Mouse (Mus musculus) brain, embryonic 14.5 days (tissue): Measurements from ENCODE around the gene Cdnf.

Source experiments
- CTCF ChIP-seq: fragments of 200-500 bp; IDR thresholded peaks from 2 replicates; pipeline ENCODE4 v1.5.1; 2012; ENCODE audit warnings: inconsistent platforms, mild to moderate bottlenecking, moderate library complexity, borderline replicate concordance; ENCODE audit not compliant: insufficient read depth, insufficient read length; ENCODE audit errors: extremely low read depth
- POLR2A ChIP-seq: fragments of 200-500 bp; IDR thresholded peaks from 2 replicates; pipeline ENCODE4 v1.6.1; 2012; ENCODE audit warnings: mild to moderate bottlenecking, inconsistent platforms, borderline replicate concordance; ENCODE audit not compliant: poor library complexity, insufficient read depth, insufficient read length, severe bottlenecking; ENCODE audit errors: extremely low read depth

DNA sequence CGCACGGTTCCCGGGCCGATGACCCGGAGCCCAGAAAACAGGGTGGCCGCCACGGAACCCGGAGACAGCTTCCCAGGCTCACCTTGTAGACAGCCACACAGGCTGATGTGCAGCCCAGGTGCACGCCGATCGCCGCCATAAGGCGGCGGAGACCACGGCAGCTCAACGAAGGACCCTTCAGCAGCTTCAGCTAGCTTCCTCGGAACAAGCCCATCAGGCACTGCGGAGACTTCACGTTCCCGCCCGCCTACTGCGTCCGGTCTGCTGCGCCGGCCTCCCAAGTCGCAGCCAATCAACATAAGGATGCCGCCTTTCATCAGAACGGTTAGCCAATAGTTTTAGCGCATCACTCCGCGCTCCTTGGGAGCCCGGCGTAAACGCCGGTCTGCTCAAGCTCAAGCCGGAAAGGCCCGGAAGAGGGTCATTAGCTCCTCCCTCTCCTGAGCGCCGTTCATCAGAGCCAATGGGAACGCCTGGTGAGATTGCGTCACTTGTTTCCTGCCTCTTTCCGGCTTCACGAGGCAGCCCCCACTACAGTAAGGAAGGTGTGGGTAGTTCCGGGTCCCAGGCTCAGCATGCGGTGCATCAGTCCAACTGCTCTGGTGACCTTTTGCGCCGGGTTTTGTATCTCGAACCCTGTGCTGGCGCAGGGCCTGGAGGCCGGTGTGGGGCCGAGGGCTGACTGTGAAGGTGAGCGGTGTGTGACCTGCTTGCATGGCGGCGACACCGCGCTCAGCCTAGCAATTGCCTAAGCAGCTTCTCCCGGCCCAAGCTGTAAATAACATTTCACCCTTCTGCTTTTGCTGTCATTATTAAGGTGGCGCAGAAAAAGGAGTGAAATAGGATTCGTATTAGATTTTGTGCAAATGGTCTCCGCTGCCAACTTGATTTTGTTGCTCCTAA, at the start of gene Cdnf, which contains the start of the genes Gm45902 and Hspa14:
- TF ChIP-seq CTCF (no peak), POLR2A (peak; percentile 59; the same call in 1 of the 2 replicates)
